Mouse (Mus musculus) CH12.LX (cell line): ENCODE data around the gene Lpcat3.

ENCODE experiments used
- CTCF ChIP-seq, 2 experiments: IDR thresholded peaks in 1 of 2; conservative IDR thresholded peaks in 1 of 2; 2 replicates each; pipeline ENCODE4 v1.5.1; 2011 to 2012; ENCODE audit warnings: low read depth in 2 of 2, low read length in 2 of 2, improper control_type of control experiment in 1 of 2, inconsistent platforms in 1 of 2, mild to moderate bottlenecking in 1 of 2, moderate library complexity in 1 of 2
- POLR2AphosphoS2 ChIP-seq: IDR thresholded peaks from 2 replicates; pipeline ENCODE4 v1.6.1; 2011; ENCODE audit warnings: low read depth, low read length, improper control_type of control experiment
- ZNF384 ChIP-seq: IDR thresholded peaks from 2 replicates; pipeline ENCODE4 v1.6.1; 2012; ENCODE audit warnings: low read depth, low read length, improper control_type of control experiment, inconsistent platforms

- TF ChIP-seq CTCF (conservative IDR thresholded peaks at IDR 0.05 in 1 of 2, IDR thresholded peaks at IDR 0.05 in 1 of 2; ENCODE audit: low read depth in 2 of 2, low read length in 2 of 2) (peak in 1 of 2 experiments; percentile 87; a peak in 2 of 4 replicates), ZNF384 (peak; percentile 56), POLR2AphosphoS2 (no peak)
Observed at GRCm38 (mm10) chr6:124745490-124746295, 82.9 kb downstream of the Lpcat3 start.
